Mouse (Mus musculus) heart, postnatal 0 days (tissue): ENCODE results near the gene Gm19402.
"Not testable (repeated sequence)": the region's sequence is repeated elsewhere in the genome, so short reads cannot be mapped to it uniquely, and the experiment has no call there.

Experiments used
- CTCF ChIP-seq: IDR thresholded peaks from 2 replicates; pipeline ENCODE4 v1.5.1; 2016; ENCODE audit warnings: antibody characterized with exemption, control low read depth, low read depth
- EP300 ChIP-seq: IDR thresholded peaks from 2 replicates; pipeline ENCODE4 v1.6.1; 2016; ENCODE audit warnings: antibody characterized with exemption, low read depth

DNA sequence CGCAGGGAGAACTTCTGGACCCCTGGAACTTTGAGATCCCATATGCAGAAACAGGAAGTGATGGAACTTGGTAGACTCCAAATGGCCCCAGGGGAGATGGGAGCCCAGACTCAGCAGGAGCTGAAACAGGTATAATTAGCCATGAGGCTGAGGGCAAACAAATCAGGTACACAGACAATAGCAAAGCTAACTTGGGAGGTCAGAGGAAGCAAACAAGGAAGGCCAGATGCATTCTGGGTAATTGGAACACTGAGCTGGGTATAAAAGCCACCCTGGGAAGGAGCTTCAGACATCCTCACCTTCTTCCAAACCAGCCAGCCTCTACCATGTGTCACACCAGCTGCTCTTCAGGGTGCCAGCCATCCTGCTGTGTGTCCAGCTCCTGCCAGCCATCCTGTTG is 29.7 kb upstream of the Gm19402 start, which contains the start of gene Krtap12-1:
- not testable (repeated sequence) for TF ChIP-seq CTCF, EP300
